Mouse (Mus musculus): ENCODE data around the gene Nhlh1. TPM values are rescaled to one million over a fixed set of nuclear protein-coding genes. Genes with fewer than 3 reads are reported as not detected.

Nhlh1 gene
- total and polyA plus RNA-seq, 3 experiments: not detected

DNA sequence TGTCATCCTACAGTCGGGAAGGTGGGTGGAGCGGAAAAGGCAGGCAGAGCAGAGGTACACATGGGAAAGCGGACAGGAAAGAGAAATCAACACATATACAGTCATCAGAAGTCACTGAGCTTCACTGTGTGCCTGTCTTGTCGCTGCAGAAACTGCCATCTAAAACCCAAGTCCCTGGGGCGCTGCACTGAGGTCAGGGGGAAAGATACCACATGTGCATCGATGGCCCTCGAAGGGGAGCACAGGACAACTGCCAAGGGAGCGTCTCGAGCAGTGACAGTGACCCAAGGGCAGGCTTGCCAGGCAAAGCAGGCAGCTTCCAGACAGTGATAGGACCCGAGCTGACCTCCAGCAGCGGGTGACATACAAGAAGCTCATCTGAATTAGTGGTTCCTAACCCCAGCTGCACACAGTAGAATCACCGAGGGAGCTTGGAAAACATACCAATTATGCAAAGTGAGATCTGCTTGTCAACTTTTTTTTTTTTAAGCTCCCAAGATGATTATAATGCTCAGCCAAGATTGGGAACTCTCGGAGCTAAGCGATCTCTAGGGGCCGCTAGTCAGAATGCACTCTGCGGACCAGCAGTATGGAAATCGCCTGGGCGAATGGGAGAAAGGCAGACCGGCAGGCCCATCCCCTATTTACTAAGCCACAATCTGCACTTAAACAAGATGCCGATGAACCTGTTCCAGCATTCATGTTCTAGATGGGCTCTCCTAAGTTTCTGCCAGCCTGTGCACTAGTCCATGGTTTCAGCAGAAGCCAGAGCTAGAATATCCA lies 47.1 kb downstream of the Nhlh1 start:
- no peak overlapping the region for H3K9ac ChIP-seq (ENCODE audit: control insufficient read depth, low read depth, low read length, poor library complexity, severe bottlenecking)
- H3K4me1 ChIP-seq (ENCODE audit: control insufficient read depth in 1 of 2, insufficient read depth in 2 of 2, low read length in 2 of 2): no peaks in the 10 kb centered on the region
- H3K27ac ChIP-seq (ENCODE audit: control insufficient read depth, low read depth, low read length): no peak overlapping the region
- no peak for DNase-seq (ENCODE audit: low read depth, low spot score)
- H3K79me2 ChIP-seq (ENCODE audit: control insufficient read depth, insufficient read depth, low read length, poor library complexity): no peaks in the 10 kb centered on the region
- H3K9me3 ChIP-seq (replicated peaks; ENCODE audit: insufficient read depth, low read length): no peaks in the 10 kb centered on the region
- TF ChIP-seq ZC3H11A (IDR thresholded peaks at IDR 0.05; ENCODE audit: low read depth, low read length) (no peak), TBP (IDR thresholded peaks at IDR 0.05; ENCODE audit: low read depth, low read length) (no peak), NELFE (IDR thresholded peaks at IDR 0.05; ENCODE audit: low read depth, low read length) (no peak), UBTF (IDR thresholded peaks at IDR 0.05; ENCODE audit: borderline replicate concordance, insufficient read depth, low read depth, low read length) (no peak), GABPA (IDR thresholded peaks at IDR 0.05; ENCODE audit: low read depth, low read length) (no peak), ZNF384 (IDR thresholded peaks at IDR 0.05; ENCODE audit: low read depth, low read length) (no peak), CHD2 (IDR thresholded peaks at IDR 0.05; ENCODE audit: low read length) (no peak)
- H3K36me3 ChIP-seq (ENCODE audit: control insufficient read depth in 1 of 2, insufficient read depth in 2 of 2, low read length in 2 of 2): no peaks in the 10 kb centered on the region
- no peak overlapping the region for H3K4me3 ChIP-seq (ENCODE audit: control insufficient read depth in 1 of 2, insufficient read depth in 1 of 2, low read depth in 2 of 2, low read length in 2 of 2)
- H3K27me3 ChIP-seq (ENCODE audit: control insufficient read depth in 1 of 2, insufficient read depth in 2 of 2, low read length in 2 of 2): no peaks in the 10 kb centered on the region

DNA sequence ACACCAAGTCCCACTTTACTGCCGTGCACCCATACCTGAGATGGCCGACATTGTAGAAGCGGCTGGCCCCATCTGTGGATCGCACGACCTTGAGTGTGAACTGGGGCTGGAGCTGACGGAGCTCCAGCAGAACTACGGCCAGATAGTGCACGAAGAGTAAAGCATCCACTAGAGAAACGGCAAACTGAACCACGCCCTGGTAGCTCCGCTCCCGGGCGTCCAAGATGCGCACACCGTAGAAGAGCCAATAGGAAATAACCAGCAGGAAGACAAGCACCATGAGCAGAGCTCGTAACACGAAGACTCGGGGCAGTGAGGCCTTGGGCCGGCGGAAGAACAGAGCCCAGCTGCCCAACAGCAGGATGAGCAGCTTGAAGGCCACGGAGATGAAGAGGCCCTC lies 48.0 kb downstream of the Nhlh1 start:
- TF ChIP-seq BHLHE40 (IDR thresholded peaks at IDR 0.05; ENCODE audit: borderline replicate concordance, low read depth, low read length) (no peak), MYC (IDR thresholded peaks at IDR 0.05; ENCODE audit: low read depth, low read length) (no peak), KAT2A (conservative IDR thresholded peaks at IDR 0.05; ENCODE audit: low read depth, low read length) (no peak), TCF12 (IDR thresholded peaks at IDR 0.05; ENCODE audit: low read depth, low read length) (no peak), RCOR1 (IDR thresholded peaks at IDR 0.05; ENCODE audit: low read depth, low read length) (no peak), E2F4 (IDR thresholded peaks at IDR 0.05; ENCODE audit: borderline replicate concordance, low read depth, low read length) (no peak)
- DNase-seq (ENCODE audit: low read depth, low spot score): no peak
- Histone ChIP-seq H3K9ac (ENCODE audit: control insufficient read depth, low read depth, low read length, poor library complexity, severe bottlenecking) (no peak overlapping the region), H3K27me3 (ENCODE audit: control insufficient read depth in 1 of 2, insufficient read depth in 2 of 2, low read length in 2 of 2) (no peaks in the 10 kb centered on the region), H3K36me3 (ENCODE audit: control insufficient read depth in 1 of 2, insufficient read depth in 2 of 2, low read length in 2 of 2) (no peaks in the 10 kb centered on the region), H3K27ac (ENCODE audit: control insufficient read depth, low read depth, low read length) (no peak overlapping the region), H3K79me2 (ENCODE audit: control insufficient read depth, insufficient read depth, low read length, poor library complexity) (no peaks in the 10 kb centered on the region), H3K4me3 (ENCODE audit: control insufficient read depth in 1 of 2, insufficient read depth in 1 of 2, low read depth in 2 of 2, low read length in 2 of 2) (no peak overlapping the region), H3K9me3 (replicated peaks; ENCODE audit: insufficient read depth, low read length) (no peaks in the 10 kb centered on the region), H3K4me1 (ENCODE audit: control insufficient read depth in 1 of 2, insufficient read depth in 2 of 2, low read length in 2 of 2) (no peaks in the 10 kb centered on the region)

DNA sequence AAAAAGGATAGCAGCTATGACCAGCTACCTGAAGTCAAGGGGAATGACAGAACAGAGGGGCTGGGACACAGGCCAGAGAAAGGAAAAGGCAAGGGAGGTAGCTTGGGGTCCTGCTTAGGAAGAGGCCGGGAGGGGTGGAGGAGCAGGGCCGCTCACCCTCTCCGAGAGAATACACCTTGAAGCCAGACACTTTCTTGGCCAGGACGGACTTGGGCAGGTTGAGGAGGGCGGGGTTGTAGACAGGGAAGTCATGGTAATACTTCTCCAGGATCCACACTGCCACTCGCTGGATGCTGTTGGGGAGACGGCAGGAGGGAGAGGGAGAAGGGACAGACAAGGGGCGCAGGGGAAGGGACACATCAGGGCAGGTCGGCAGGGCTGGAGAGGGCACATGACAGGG lies 49.0 kb downstream of the Nhlh1 start:
- Histone ChIP-seq H3K4me3 (ENCODE audit: control insufficient read depth in 1 of 2, insufficient read depth in 1 of 2, low read depth in 2 of 2, low read length in 2 of 2) (no peak overlapping the region), H3K27ac (ENCODE audit: control insufficient read depth, low read depth, low read length) (no peak overlapping the region), H3K36me3 (ENCODE audit: control insufficient read depth in 1 of 2, insufficient read depth in 2 of 2, low read length in 2 of 2) (no peaks in the 10 kb centered on the region), H3K79me2 (ENCODE audit: control insufficient read depth, insufficient read depth, low read length, poor library complexity) (no peaks in the 10 kb centered on the region), H3K9ac (ENCODE audit: control insufficient read depth, low read depth, low read length, poor library complexity, severe bottlenecking) (no peak overlapping the region), H3K27me3 (ENCODE audit: control insufficient read depth in 1 of 2, insufficient read depth in 2 of 2, low read length in 2 of 2) (no peaks in the 10 kb centered on the region), H3K9me3 (replicated peaks; ENCODE audit: insufficient read depth, low read length) (no peaks in the 10 kb centered on the region), H3K4me1 (ENCODE audit: control insufficient read depth in 1 of 2, insufficient read depth in 2 of 2, low read length in 2 of 2) (no peaks in the 10 kb centered on the region)
- DNase-seq (ENCODE audit: low read depth, low spot score): no peak
- no peak for TF ChIP-seq MYB (IDR thresholded peaks at IDR 0.05; ENCODE audit: low read depth, low read length)
- no peak for TF ChIP-seq TAL1 (IDR thresholded peaks at IDR 0.05; ENCODE audit: low read length)
- no peak for TF ChIP-seq GABPA (IDR thresholded peaks at IDR 0.05; ENCODE audit: low read depth, low read length)

Measured in MEL (cell line).